Mouse (Mus musculus): ENCODE results near the gene Smlr1. TPM values are rescaled to one million over a fixed set of nuclear protein-coding genes. Genes with fewer than 3 reads are reported as not detected.

Smlr1 gene
- 3.4 TPM for polyA plus RNA-seq (2014; fragmentation: Illumina TruSeq; extraction: RNeasy Lipid Tissue Mini Kit (QIAGEN cat#74804); ENCODE audit: low read depth, low replicate concordance)

DNA sequence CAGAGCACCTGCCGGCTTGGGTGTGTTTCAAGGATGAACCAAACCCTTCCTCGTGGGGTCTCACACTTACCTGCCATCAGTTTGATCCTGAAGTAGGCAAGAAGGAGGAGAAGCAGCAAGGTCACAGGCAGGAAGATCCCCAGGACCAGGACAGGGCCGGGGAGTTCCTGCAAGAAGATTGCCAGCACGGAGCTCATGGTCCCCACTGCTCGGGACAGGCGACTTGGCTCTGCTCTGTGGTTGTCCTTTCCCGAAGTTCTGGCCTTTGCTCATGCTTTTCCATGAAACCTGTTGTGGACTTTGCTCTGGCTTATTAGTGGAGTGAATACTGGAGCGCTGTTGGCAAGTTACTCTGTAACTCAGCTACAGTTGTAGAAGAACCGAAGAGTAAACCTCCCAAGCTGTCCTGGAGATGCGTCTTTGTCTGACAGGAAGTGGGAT, at the start of gene Smlr1:
TSS of gene Smlr1 (minus strand) at position 377 of the 441 bp plus-strand sequence.

Other genes with a start within 250 kb of the Smlr1 start
- gene Akap7, start 228.4 kb downstream of the Smlr1 start, polyA plus RNA-seq (2014; fragmentation: Illumina TruSeq; extraction: RNeasy Lipid Tissue Mini Kit (QIAGEN cat#74804); ENCODE audit: low read depth, low replicate concordance) = 106 TPM
- gene Epb41l2, start 176.5 kb downstream of the Smlr1 start, polyA plus RNA-seq (2014; fragmentation: Illumina TruSeq; extraction: RNeasy Lipid Tissue Mini Kit (QIAGEN cat#74804); ENCODE audit: low read depth, low replicate concordance) = 27.0 TPM

Measured in kidney, adult 10 weeks (tissue).